Mouse (Mus musculus) brain, embryonic 14.5 days (tissue): ENCODE measurements around the gene Acbd6.

Experiments
- CTCF ChIP-seq: fragments of 200-500 bp; IDR thresholded peaks from 2 replicates; pipeline ENCODE4 v1.5.1; 2012; ENCODE audit warnings: inconsistent platforms, mild to moderate bottlenecking, moderate library complexity, borderline replicate concordance; ENCODE audit not compliant: insufficient read depth, insufficient read length; ENCODE audit errors: extremely low read depth
- POLR2A ChIP-seq: fragments of 200-500 bp; IDR thresholded peaks from 2 replicates; pipeline ENCODE4 v1.6.1; 2012; ENCODE audit warnings: mild to moderate bottlenecking, inconsistent platforms, borderline replicate concordance; ENCODE audit not compliant: poor library complexity, insufficient read depth, insufficient read length, severe bottlenecking; ENCODE audit errors: extremely low read depth

GRCm38 (mm10) chr1:155737809-155738383 lies 180.0 kb downstream of the Acbd6 start:
- TF ChIP-seq POLR2A (no peak), CTCF (no peak)
